Mouse (Mus musculus) cerebellum, adult 2 months (tissue): ENCODE measurements around the gene Rapgef5. TPM values are rescaled to one million over a fixed set of nuclear protein-coding genes. Genes with fewer than 3 reads are reported as not detected.

Experiments
- DNase-seq, 2 experiments: peaks; one replicate each; pipeline ENCODE4 v3.0.0; 2021
- H3K27ac ChIP-seq: fragments of 200-500 bp; 2 replicates; pipeline ENCODE4 v1.5.1; 2012; ENCODE audit warnings: low read length, control low read depth, inconsistent platforms; ENCODE audit not compliant: insufficient read depth
- H3K27me3 ChIP-seq: fragments of 200-500 bp; 2 replicates; pipeline ENCODE4 v1.6.1; 2012; ENCODE audit warnings: inconsistent platforms, mild to moderate bottlenecking, low read length, moderate library complexity; ENCODE audit not compliant: control insufficient read depth, insufficient read depth
- H3K4me1 ChIP-seq: fragments of 200-500 bp; 2 replicates; pipeline ENCODE4 v1.6.1; 2011; ENCODE audit warnings: low read length; ENCODE audit not compliant: control insufficient read depth, insufficient read depth
- H3K4me3 ChIP-seq: fragments of 200-500 bp; replicated peaks from 2 replicates; pipeline ENCODE3; 2011; ENCODE audit warnings: mild to moderate bottlenecking, low read depth, low read length, control low read depth; ENCODE audit not compliant: insufficient read depth
- CTCF ChIP-seq: fragments of 200-500 bp; IDR thresholded peaks from 2 replicates; pipeline ENCODE4 v1.5.1; 2011; ENCODE audit warnings: low read depth, mild to moderate bottlenecking, control low read depth, low read length, moderate library complexity, borderline replicate concordance; ENCODE audit not compliant: insufficient read depth
- POLR2A ChIP-seq: fragments of 200-500 bp; IDR thresholded peaks from 2 replicates; pipeline ENCODE4 v1.6.1; 2011; ENCODE audit warnings: low read length, control low read depth, borderline replicate concordance; ENCODE audit not compliant: insufficient read depth
- WGBS: fragments of 180-500 bp; shearing (Covaris S2); methylation state at CpG from one replicate; pipeline ENCODE4 v1.1.7; 2018; 5-methylcytosine and 5-hydroxymethylcytosine counted together
- polyA plus RNA-seq: library from polyadenylated mRNA; depleted of rRNA; stranded (reverse); fragments of >200 nt; gene quantifications from 2 replicates; pipeline ENCODE4 v1.2.3, GENCODE M21; 2012

The Rapgef5 gene
- polyA plus RNA-seq, 1 experiment, result 26.7 TPM

DNA sequence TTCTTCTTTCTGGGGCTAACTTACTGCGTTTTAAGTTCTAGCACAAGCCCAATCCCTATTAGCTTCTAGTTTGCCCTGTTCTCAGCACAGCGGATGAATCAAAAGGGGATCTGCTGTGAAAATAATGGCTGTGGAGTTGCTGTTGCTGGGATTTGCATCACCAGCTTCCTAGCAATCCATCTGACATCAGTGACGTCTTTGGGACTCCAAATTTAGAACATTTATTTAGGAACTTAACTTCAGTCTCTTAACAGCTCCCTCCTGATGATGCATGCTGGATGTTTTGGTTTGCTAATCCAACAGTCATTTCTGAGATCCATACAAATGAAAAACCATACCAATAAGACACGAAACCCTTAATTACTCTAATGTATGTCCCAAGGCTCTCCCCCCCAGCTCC is 289.3 kb downstream of the Rapgef5 start:
- TF ChIP-seq CTCF (no peak), POLR2A (no peak)
- Histone ChIP-seq H3K4me3 (no peak overlapping the region), H3K27ac (no peak overlapping the region), H3K27me3 (no peaks in the 10 kb centered on the region; the same call in 1 of the 2 replicates), H3K4me1 (peaks cover 2% of the 10 kb centered on the region; the same call in 1 of the 2 replicates)
- DNase-seq, result no peak
- 74% methylated on average over 4 of the region's 4 CpGs for WGBS

DNA sequence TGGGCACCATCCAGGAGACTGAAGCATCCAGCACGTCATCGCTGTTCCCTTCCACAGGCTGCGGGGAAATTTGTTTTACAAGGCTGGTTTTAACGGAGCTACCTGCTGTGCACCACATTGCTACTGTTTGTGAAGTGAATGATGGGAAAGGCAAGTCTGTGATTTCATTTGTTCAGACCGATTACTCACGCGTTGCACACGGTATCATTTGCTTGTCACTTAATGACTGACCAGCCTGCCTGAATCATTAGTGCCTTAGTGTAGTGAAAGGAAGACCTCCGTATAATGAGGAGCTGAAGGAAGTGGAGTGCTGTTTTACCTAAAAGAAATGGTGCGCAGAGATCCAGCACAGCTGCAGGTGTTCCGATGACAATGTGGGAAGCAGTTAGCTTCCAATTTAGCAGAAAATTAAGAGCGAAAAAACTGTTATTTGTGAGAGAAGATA is 289.8 kb downstream of the Rapgef5 start:
- no peaks in the 10 kb centered on the region; the same call in 1 of the 2 replicates for H3K27me3 ChIP-seq
- peak overlapping the region; percentile 47 for H3K4me3 ChIP-seq
- peaks cover 2% of the 10 kb centered on the region; the same call in 1 of the 2 replicates for H3K4me1 ChIP-seq
- H3K27ac ChIP-seq, result no peak overlapping the region
- no peak for DNase-seq
- TF ChIP-seq POLR2A (no peak), CTCF (no peak)
- 4% methylated on average over 12 of the region's 12 CpGs for WGBS

DNA sequence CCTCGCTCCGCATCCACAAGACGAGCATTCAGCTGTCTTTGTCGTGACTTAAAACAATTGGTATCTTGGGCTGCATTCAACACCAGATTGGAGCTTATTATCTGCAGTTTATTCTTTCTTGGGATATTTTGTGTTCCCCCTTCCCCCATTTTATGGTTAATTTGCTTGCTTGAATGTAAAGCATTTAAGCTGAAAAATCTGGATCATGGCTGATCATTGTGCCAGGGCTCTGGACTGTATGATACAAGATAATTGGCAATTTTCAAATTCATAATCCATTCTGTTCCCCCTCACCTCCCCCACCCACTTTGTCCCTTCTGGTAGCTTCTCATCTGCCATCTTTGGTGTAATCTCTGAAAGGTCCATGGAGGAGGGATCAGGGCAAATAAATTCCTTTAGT is 290.2 kb downstream of the Rapgef5 start:
- TF ChIP-seq POLR2A, result no peak
- TF ChIP-seq CTCF, result no peak
- DNase-seq, result no peak
- peaks cover 2% of the 10 kb centered on the region; the same call in 1 of the 2 replicates for H3K4me1 ChIP-seq
- 12% methylated on average over 4 of the region's 4 CpGs for WGBS
- H3K4me3 ChIP-seq, result no peak overlapping the region
- H3K27me3 ChIP-seq, result no peaks in the 10 kb centered on the region; the same call in 1 of the 2 replicates
- no peak overlapping the region for H3K27ac ChIP-seq

DNA sequence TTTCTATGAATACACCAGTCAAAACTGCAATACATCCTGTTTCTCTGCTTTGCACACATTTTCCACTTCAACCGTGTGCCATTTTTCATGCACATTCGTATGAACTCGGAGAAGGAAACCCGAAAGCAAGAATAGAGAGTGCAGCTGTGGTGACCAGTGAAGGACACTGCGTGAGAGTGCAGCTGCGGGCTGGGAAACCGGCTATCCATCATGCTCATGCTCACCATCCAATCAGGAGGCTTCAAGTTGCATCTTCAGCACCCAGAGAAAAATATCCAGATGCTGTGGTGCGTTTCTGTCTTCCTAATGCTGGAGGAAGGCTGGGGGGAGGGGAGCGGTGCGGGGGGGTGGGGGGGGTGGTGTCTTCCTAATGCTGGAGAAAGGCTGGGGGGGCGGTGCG is 291.4 kb downstream of the Rapgef5 start:
- TF ChIP-seq CTCF, result no peak
- no peak for TF ChIP-seq POLR2A
- no peak overlapping the region for H3K4me3 ChIP-seq
- H3K27me3 ChIP-seq, result no peaks in the 10 kb centered on the region; the same call in 1 of the 2 replicates
- no peak overlapping the region for H3K27ac ChIP-seq
- 56% methylated on average over 12 of the region's 12 CpGs for WGBS
- peaks cover 2% of the 10 kb centered on the region; the same call in 1 of the 2 replicates for H3K4me1 ChIP-seq
- no peak for DNase-seq

DNA sequence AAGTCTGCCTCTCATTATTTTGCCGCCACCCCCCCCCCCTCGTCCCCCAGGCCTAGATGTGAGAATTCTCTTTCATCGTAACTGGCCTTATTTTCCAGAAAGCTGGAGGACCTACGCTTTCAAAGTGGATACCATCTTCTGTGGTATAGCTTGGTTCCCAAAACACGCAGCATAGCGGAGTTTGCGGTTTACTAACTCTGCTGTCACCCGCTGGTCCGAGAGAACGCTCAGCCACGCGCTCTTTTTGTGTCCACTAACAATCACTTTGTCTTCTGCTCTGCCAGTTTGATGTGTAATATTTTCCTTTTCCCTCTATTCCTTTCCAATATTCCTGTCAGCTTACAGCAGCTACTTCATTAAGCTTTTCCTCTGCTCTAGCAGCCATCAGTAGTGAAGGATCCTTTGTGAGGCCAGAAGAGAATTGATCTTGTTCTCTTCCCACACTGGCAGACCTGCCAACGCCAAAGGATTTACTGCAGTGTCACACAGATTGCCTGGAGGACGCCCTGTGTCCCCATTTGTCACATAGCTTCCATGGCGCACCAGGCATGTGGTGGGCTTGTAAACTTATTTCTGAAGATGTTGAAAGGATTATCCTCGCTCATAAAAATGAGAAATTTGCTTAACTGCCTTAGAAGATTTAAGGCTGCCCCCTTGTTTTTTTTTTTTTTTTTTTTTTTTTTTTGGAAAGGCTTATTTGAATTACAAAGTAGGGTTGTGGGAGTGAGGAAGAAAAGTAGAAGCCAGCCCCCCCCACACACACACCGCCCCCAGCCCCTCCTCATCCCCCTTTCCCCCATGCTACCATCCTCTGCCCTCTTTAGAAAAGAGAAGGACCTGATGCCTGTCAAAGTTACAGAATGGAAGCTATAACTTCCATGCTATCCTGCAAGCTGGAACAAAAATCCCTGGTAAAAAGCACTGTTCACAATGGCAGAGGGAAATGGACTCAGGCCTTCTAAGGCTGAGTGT is 292.4 kb downstream of the Rapgef5 start:
- 54% methylated on average over 17 of the region's 17 CpGs for WGBS
- H3K27me3 ChIP-seq, result no peaks in the 10 kb centered on the region; the same call in 1 of the 2 replicates
- DNase-seq, result no peak
- no peak overlapping the region for H3K4me3 ChIP-seq
- no peak overlapping the region for H3K27ac ChIP-seq
- TF ChIP-seq POLR2A (no peak), CTCF (no peak)
- H3K4me1 ChIP-seq, result peaks cover 2% of the 10 kb centered on the region; the same call in 1 of the 2 replicates
